Mouse (Mus musculus): ENCODE results near the gene Olfr834.

Olfr834 gene

GRCm38 (mm10) chr9:18987690-18988089 is at the start of gene Olfr834:
Olfr834 (plus strand) TSS chr9:18987990.
- no peak for DNase-seq (ENCODE audit: low read depth)

DNA sequence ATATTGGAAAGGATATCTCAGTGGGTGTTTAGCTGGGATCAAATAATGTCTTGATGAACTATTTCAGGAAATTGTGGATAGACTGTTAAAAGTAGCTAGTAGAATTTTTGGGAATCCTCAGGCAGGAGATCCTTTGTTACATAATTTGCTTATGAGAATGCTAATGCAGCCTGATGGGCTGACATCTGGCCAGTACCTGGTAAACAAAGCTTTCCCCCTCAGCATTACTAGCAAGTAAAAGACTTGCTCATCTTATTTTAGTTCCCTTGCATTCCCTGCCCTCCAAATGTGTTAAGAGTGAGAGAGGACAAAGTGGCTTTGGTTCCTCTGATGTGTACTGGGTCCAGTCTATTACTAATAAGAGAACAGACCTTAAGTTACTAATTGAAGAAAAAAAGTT is 25.8 kb upstream of the Olfr834 start:
- DNase-seq (ENCODE audit: low read depth) = no peak

GRCm38 (mm10) chr9:19032435-19032834 is 44.6 kb downstream of the Olfr834 start, which contains the start of gene Olfr835:
Olfr835 (plus strand) TSS chr9:19032735.
- no peak for DNase-seq (ENCODE audit: low read depth)
